Mouse (Mus musculus) neural tube, embryonic 12.5 days (tissue): Measurements from ENCODE around the gene Trabd. TPM values are rescaled to one million over a fixed set of nuclear protein-coding genes. Genes with fewer than 3 reads are reported as not detected.

ENCODE experiments used
- ATAC-seq: fragments of 200-750 bp; cut with Nextera tagmentation; 2 replicates; pipeline ENCODE4 v1.8.0; 2017; ENCODE audit warnings: low read depth, mild to moderate bottlenecking, moderate TSS enrichment, moderate library complexity; ENCODE audit not compliant: low FRiP score
- H3K27ac ChIP-seq: fragments of 300-500 bp; sonication (generic); 2 replicates; pipeline ENCODE4 v1.5.1; 2016
- H3K27me3 ChIP-seq: fragments of 300-500 bp; sonication (generic); replicated peaks from 2 replicates; pipeline ENCODE4 v1.6.1; 2016; ENCODE audit warnings: mild to moderate bottlenecking
- H3K36me3 ChIP-seq: fragments of 300-500 bp; sonication (generic); 2 replicates; pipeline ENCODE4 v1.6.1; 2016; ENCODE audit warnings: mild to moderate bottlenecking
- H3K4me1 ChIP-seq: fragments of 300-500 bp; sonication (generic); 2 replicates; pipeline ENCODE4 v1.6.1; 2016
- H3K4me2 ChIP-seq: fragments of 300-500 bp; sonication (generic); replicated peaks from 2 replicates; pipeline ENCODE4 v1.6.1; 2016; ENCODE audit warnings: mild to moderate bottlenecking
- H3K4me3 ChIP-seq: fragments of 300-500 bp; sonication (generic); 2 replicates; pipeline ENCODE4 v1.5.1; 2016
- H3K9ac ChIP-seq: fragments of 300-500 bp; sonication (generic); 2 replicates; pipeline ENCODE4 v1.6.1; 2016; ENCODE audit warnings: mild to moderate bottlenecking
- H3K9me3 ChIP-seq: fragments of 300-500 bp; sonication (generic); 2 replicates; pipeline ENCODE4 v1.6.1; 2016; ENCODE audit warnings: mild to moderate bottlenecking
- WGBS: fragments of 180-500 bp; shearing (Covaris S2); methylation state at CpG from one replicate; pipeline ENCODE4 v1.1.7; 2016; 5-methylcytosine and 5-hydroxymethylcytosine counted together
- polyA plus RNA-seq: library from polyadenylated mRNA; unstranded; fragments of >200 nt; fragmentation: Nextera tagmentation; extraction: Ambion mirVana; gene quantifications from 2 replicates; pipeline ENCODE4 v1.2.1, GENCODE M21; 2016

The Trabd gene
- polyA plus RNA-seq, 1 experiment from 2014 or later, result 49.6 TPM

DNA sequence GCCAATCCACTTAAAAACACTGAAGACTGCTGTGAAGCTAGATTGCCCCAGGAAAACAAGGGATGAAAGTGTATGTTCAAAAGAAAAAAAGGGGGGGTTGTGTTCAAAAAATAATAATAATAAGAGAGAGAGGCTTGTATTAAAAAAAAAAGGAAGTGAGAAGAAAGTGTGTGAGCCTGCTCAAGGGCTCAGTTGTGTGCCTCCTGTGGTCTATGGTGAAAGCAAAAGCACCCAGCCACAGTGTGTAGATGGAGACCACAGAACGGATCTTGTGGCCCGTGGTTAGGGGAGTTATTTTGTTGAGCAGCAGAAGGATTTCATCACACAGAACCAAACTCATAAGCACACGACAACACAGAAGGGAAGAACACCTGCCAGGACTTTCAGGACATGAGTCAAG, 56.4 kb downstream of the Trabd start:
- Histone ChIP-seq H3K9ac (no peak overlapping the region), H3K4me1 (peaks cover 13% of the 10 kb centered on the region), H3K4me3 (no peak overlapping the region), H3K27me3 (no peaks in the 10 kb centered on the region), H3K4me2 (no peak overlapping the region), H3K36me3 (peaks cover 18% of the 10 kb centered on the region), H3K27ac (no peak overlapping the region), H3K9me3 (no peaks in the 10 kb centered on the region)
- no peak for ATAC-seq
- 88% methylated on average over 3 of the region's 3 CpGs for whole genome bisulfite sequencing

Other genes with a start within 250 kb of the Trabd start
- gene Pim3, start 212.9 kb upstream of the Trabd start, polyA plus RNA-seq, result 52.4 and 52.9 TPM in 2 replicates
- not detected in 2 replicates for gene Ttll8, start 120.7 kb upstream of the Trabd start, polyA plus RNA-seq
- 2.8 and 4.1 TPM in 2 replicates for gene Mlc1, start 96.1 kb upstream of the Trabd start, polyA plus RNA-seq
- gene Mov10l1, start 92.2 kb upstream of the Trabd start, polyA plus RNA-seq, result not detected in 2 replicates
- 1.5 and 2.0 TPM in 2 replicates for gene Panx2, start 15.4 kb upstream of the Trabd start, polyA plus RNA-seq
- gene Selenoo, start 14.0 kb downstream of the Trabd start, polyA plus RNA-seq, result 23.2 and 27.2 TPM in 2 replicates
- 18.7 and 20.6 TPM in 2 replicates for gene Tubgcp6, start 48.0 kb downstream of the Trabd start, polyA plus RNA-seq
- gene Hdac10, start 53.6 kb downstream of the Trabd start, polyA plus RNA-seq, result 23.6 and 25.1 TPM in 2 replicates
- gene Mapk12, start 65.6 kb downstream of the Trabd start, polyA plus RNA-seq, result 11.7 and 13.4 TPM in 2 replicates
- 45.7 and 46.6 TPM in 2 replicates for gene Mapk11, start 74.5 kb downstream of the Trabd start, polyA plus RNA-seq
- 123 and 126 TPM in 2 replicates for gene Plxnb2, start 105.7 kb downstream of the Trabd start, polyA plus RNA-seq
- 55.5 and 62.6 TPM in 2 replicates for gene Dennd6b, start 121.4 kb downstream of the Trabd start, polyA plus RNA-seq
- 56.9 and 69.7 TPM in 2 replicates for gene Ppp6r2, start 136.4 kb downstream of the Trabd start, polyA plus RNA-seq
- 88.9 and 90.5 TPM in 2 replicates for gene Sbf1, start 240.2 kb downstream of the Trabd start, polyA plus RNA-seq
- gene Adm2, start 247.6 kb downstream of the Trabd start, polyA plus RNA-seq, result not detected in 2 replicates